In the genomic region with DNA sequence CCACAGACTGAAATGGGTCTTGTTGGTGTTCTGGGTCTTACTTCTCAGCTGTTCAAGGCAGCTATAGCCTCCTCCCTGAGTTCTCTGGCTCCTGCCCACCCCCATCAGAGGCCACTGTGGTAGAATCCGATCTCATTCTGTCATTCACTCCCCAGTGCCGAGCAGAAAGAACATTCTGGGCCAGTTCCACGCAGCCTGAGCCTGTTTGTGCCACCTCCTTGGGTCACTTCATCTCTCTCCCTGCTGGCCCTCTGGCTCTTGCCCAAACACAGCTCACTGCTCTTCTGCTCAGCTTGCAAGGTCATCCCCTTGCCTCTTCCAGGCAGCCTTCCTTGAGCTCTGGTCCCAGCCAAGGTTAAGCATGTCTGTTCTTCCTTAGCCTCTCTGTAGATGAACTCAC, we compare ENCODE assay signal across 16 mouse cellular contexts.
DNase-seq lines count a peak whose midpoint lies in the region; ATAC-seq lines count a peak whose summit lies in the region.
"Had no signal": no experiment of that assay in that cellular context is flagged by ENCODE, and none has a peak within 500 bp of the region (broad histone marks: within the 10 kb centered on the region; RNA-seq: fewer than 3 reads in every experiment).

No protein-coding gene starts in this region.

- H3K9me3 ChIP-seq in midbrain, embryonic 14.5 days (ENCODE audit: control insufficient read depth, low read length), result no peaks in the 10 kb centered on the region
- H3K9me3 ChIP-seq: embryonic facial prominence, embryonic 13.5 days; forebrain, embryonic 10.5 days had no signal

- DNase-seq in adrenal gland, postnatal 25 days, result peak; percentile 21
- DNase-seq in adrenal gland, postnatal 10 days, result no peak
- DNase-seq in left cerebral cortex, postnatal 4 days, result peak; percentile 53
- DNase-seq in left cerebral cortex, adult 8-10 months (ENCODE audit: low spot score in 2 of 2), result no peak
- DNase-seq in cerebellum, adult 18-20 months, result peak; percentile 42 to 55
- peak; percentile 59 for DNase-seq in lung, postnatal 10 days
- DNase-seq in frontal cortex, postnatal 10 days (ENCODE audit: low spot score in 2 of 2), result no peak
- no peak for DNase-seq in midbrain, embryonic 14.5 days
- DNase-seq: heart, postnatal 36 days; kidney, adult 8-10 months had no signal

- H3K27ac ChIP-seq in midbrain, embryonic 14.5 days (replicated peaks; ENCODE audit: low read depth, low read length), result no peak overlapping the region
- H3K27ac ChIP-seq: embryonic facial prominence, embryonic 13.5 days had no signal

- H3K4me3 ChIP-seq in midbrain, embryonic 14.5 days (replicated peaks; ENCODE audit: low read depth, low read length), result no peak overlapping the region
- H3K4me3 ChIP-seq: embryonic facial prominence, embryonic 13.5 days; forebrain, embryonic 10.5 days had no signal

- intact Hi-C loops in left cerebral cortex, postnatal 4 days (cut with DNase I), result no loop called here

- no peak for ATAC-seq in midbrain, embryonic 14.5 days (ENCODE audit: low FRiP score, low TSS enrichment)
- ATAC-seq: midbrain, embryonic 16.5 days; Patski had no signal

- H3K27me3 ChIP-seq in midbrain, embryonic 14.5 days (ENCODE audit: control insufficient read depth, insufficient read depth, low read length), result no peaks in the 10 kb centered on the region
- H3K27me3 ChIP-seq: embryonic facial prominence, embryonic 13.5 days; Patski had no signal

- peaks cover 20% of the 10 kb centered on the region for H3K4me1 ChIP-seq in midbrain, embryonic 14.5 days (ENCODE audit: control insufficient read depth, insufficient read depth, low read length)
- H3K4me1 ChIP-seq: embryonic facial prominence, embryonic 13.5 days had no signal

- no peaks in the 10 kb centered on the region for H3K36me3 ChIP-seq in midbrain, embryonic 14.5 days (ENCODE audit: control insufficient read depth, insufficient read depth, low read length)
- H3K36me3 ChIP-seq: embryonic facial prominence, embryonic 13.5 days; forebrain, embryonic 10.5 days had no signal

- no peak overlapping the region for H3K4me2 ChIP-seq in midbrain, embryonic 14.5 days (ENCODE audit: low read length)
- H3K4me2 ChIP-seq: embryonic facial prominence, embryonic 13.5 days; heart, embryonic 11.5 days; liver, embryonic 11.5 days had no signal

- H3K9ac ChIP-seq in midbrain, embryonic 14.5 days (replicated peaks; ENCODE audit: low read length), result no peak overlapping the region
- H3K9ac ChIP-seq: embryonic facial prominence, embryonic 13.5 days had no signal

- 86% methylated on average over 3 of the region's 3 CpGs for WGBS in midbrain, embryonic 14.5 days

Comparison
In these comparisons a context has a peak if more than half of its experiments do, and no peak if none do; other contexts are left out.
1. DNase-seq: peak in adrenal gland, postnatal 25 days (single experiment), left cerebral cortex, postnatal 4 days (single experiment), cerebellum, adult 18-20 months (2 of 2) and lung, postnatal 10 days (single experiment); none in adrenal gland, postnatal 10 days (single experiment), left cerebral cortex, adult 8-10 months (0 of 2), frontal cortex, postnatal 10 days (0 of 2) and midbrain, embryonic 14.5 days (single experiment).